In genomic region chr9:21001651-21002200, GRCm38 (mm10) we compare ENCODE assay signal across 11 mouse cellular contexts. TPM values are rescaled to one million over a fixed set of nuclear protein-coding genes. Genes with fewer than 3 reads are reported as not detected.
DNase-seq lines count a peak whose midpoint lies in the region; ATAC-seq and TF ChIP-seq lines count a peak whose summit lies in the region.
"Had no signal": no experiment of that assay in that cellular context is flagged by ENCODE, and none has a peak within 500 bp of the region (broad histone marks: within the 10 kb centered on the region; RNA-seq: fewer than 3 reads in every experiment).

No protein-coding gene starts in this region.

- no peak overlapping the region for H3K9ac ChIP-seq in embryonic facial prominence, embryonic 14.5 days (ENCODE audit: low read depth, low read length)
- H3K9ac ChIP-seq in forebrain, embryonic 15.5 days (replicated peaks) = no peak overlapping the region

- 58% methylated on average over 6 of the region's 6 CpGs for WGBS in embryonic facial prominence, embryonic 14.5 days
- 68% methylated on average over 6 of the region's 6 CpGs for WGBS in embryonic facial prominence, embryonic 10.5 days
- WGBS in forebrain, embryonic 15.5 days = 77% methylated on average over 6 of the region's 6 CpGs

- ATAC-seq in embryonic facial prominence, embryonic 14.5 days (ENCODE audit: low read depth) = no peak
- no peak for ATAC-seq in forebrain, embryonic 15.5 days (replicated peaks)

- DNase-seq in embryonic facial prominence, embryonic 14.5 days (ENCODE audit: low spot score) = no peak
- no peak for DNase-seq in embryonic facial prominence, embryonic 10.5 days (ENCODE audit: low spot score)
- DNase-seq in layer of hippocampus, adult 2 months (ENCODE audit: low spot score in 2 of 2) = no peak
- DNase-seq in layer of hippocampus, postnatal 10 days (ENCODE audit: low spot score in 2 of 2) = no peak
- no peak for DNase-seq in spleen, adult 18-20 months
- DNase-seq in adrenal gland, postnatal 25 days = no peak
- DNase-seq: retina, postnatal 1 day had no signal

- no peaks in the 10 kb centered on the region for H3K4me1 ChIP-seq in embryonic facial prominence, embryonic 14.5 days (ENCODE audit: control insufficient read depth, insufficient read depth, low read length)
- peaks cover 11% of the 10 kb centered on the region for H3K4me1 ChIP-seq in embryonic facial prominence, embryonic 10.5 days
- H3K4me1 ChIP-seq in forebrain, embryonic 15.5 days = peaks cover 12% of the 10 kb centered on the region

- no peak overlapping the region for H3ac ChIP-seq in myocyte (ENCODE audit: control insufficient read depth, insufficient read length)

- H3K4me2 ChIP-seq in embryonic facial prominence, embryonic 14.5 days (ENCODE audit: low read depth, low read length) = no peak overlapping the region; the same call in 1 of the 2 replicates
- H3K4me2 ChIP-seq in forebrain, embryonic 15.5 days (replicated peaks) = peak overlapping the region; percentile 81; the same call in 1 of the 2 replicates
- no peak overlapping the region for H3K4me2 ChIP-seq in myocyte (ENCODE audit: low read depth)

- peaks cover 20% of the 10 kb centered on the region for H3K36me3 ChIP-seq in embryonic facial prominence, embryonic 14.5 days (ENCODE audit: control insufficient read depth, insufficient read depth, low read length)
- peaks cover 24% of the 10 kb centered on the region for H3K36me3 ChIP-seq in embryonic facial prominence, embryonic 10.5 days (replicated peaks)
- H3K36me3 ChIP-seq in forebrain, embryonic 15.5 days = peaks cover 15% of the 10 kb centered on the region
- no peaks in the 10 kb centered on the region for H3K36me3 ChIP-seq in myocyte (ENCODE audit: control insufficient read depth, insufficient read depth)

- no peak overlapping the region for H3K27ac ChIP-seq in embryonic facial prominence, embryonic 14.5 days (replicated peaks; ENCODE audit: low read depth, low read length)
- H3K27ac ChIP-seq in embryonic facial prominence, embryonic 10.5 days (replicated peaks) = no peak overlapping the region
- H3K27ac ChIP-seq in layer of hippocampus, adult 2 months = no peak overlapping the region; the same call in 1 of the 2 replicates
- no peak overlapping the region for H3K27ac ChIP-seq in forebrain, embryonic 15.5 days (replicated peaks)

- no peaks in the 10 kb centered on the region for H3K9me3 ChIP-seq in embryonic facial prominence, embryonic 14.5 days (ENCODE audit: control insufficient read depth, low read length)
- H3K9me3 ChIP-seq in embryonic facial prominence, embryonic 10.5 days = no peaks in the 10 kb centered on the region
- no peaks in the 10 kb centered on the region for H3K9me3 ChIP-seq in forebrain, embryonic 15.5 days

- no peak for TF ChIP-seq CTCF in layer of hippocampus, adult 2 months (conservative IDR thresholded peaks at IDR 0.05)

- H3K4me3 ChIP-seq in embryonic facial prominence, embryonic 14.5 days (ENCODE audit: low read depth, low read length) = peak overlapping the region; percentile 87
- no peak overlapping the region for H3K4me3 ChIP-seq in embryonic facial prominence, embryonic 10.5 days
- peak overlapping the region; percentile 74; the same call in 1 of the 2 replicates for H3K4me3 ChIP-seq in layer of hippocampus, adult 2 months
- no peak overlapping the region for H3K4me3 ChIP-seq in forebrain, embryonic 15.5 days
- peak overlapping the region; percentile 93 for H3K4me3 ChIP-seq in myocyte

- TF ChIP-seq POLR2A in myocyte (IDR thresholded peaks at IDR 0.05; ENCODE audit: insufficient read length, low read depth) = no peak

- no peaks in the 10 kb centered on the region for H3K27me3 ChIP-seq in embryonic facial prominence, embryonic 14.5 days (replicated peaks; ENCODE audit: control insufficient read depth, insufficient read depth, low read length)
- H3K27me3 ChIP-seq in embryonic facial prominence, embryonic 10.5 days (replicated peaks; ENCODE audit: low read depth, poor library complexity, severe bottlenecking) = no peaks in the 10 kb centered on the region
- no peaks in the 10 kb centered on the region for H3K27me3 ChIP-seq in forebrain, embryonic 15.5 days
- no peaks in the 10 kb centered on the region for H3K27me3 ChIP-seq in myocyte (ENCODE audit: control insufficient read depth, insufficient read depth, insufficient read length)

- peaks cover 7% of the 10 kb centered on the region for H3K79me2 ChIP-seq in myocyte (ENCODE audit: control insufficient read depth, insufficient read depth)

TF ChIP-seq in myocyte, 11 proteins besides CTCF, POLR2A, EP300 and RAD21:
- TF ChIP-seq POLR2AphosphoS2 (IDR thresholded peaks at IDR 0.05; ENCODE audit: insufficient read length, low read depth) (no peak), TCF12 (IDR thresholded peaks at IDR 0.05; ENCODE audit: insufficient read depth, poor library complexity, severe bottlenecking) (no peak), MYOG (IDR thresholded peaks at IDR 0.05; ENCODE audit: control insufficient read depth in 1 of 3, insufficient read depth in 1 of 3, insufficient read length in 2 of 3, low read depth in 2 of 3) (no peak), SRF (IDR thresholded peaks at IDR 0.05; ENCODE audit: control insufficient read depth, insufficient read length, low read depth) (no peak), TCF3 (IDR thresholded peaks at IDR 0.05; ENCODE audit: insufficient read length, low read depth) (no peak), REST (IDR thresholded peaks at IDR 0.05; ENCODE audit: insufficient read depth, insufficient read length) (no peak)

RNA-seq across cellular contexts. Expression of gene Mrpl4, which starts 0.8 kb away (rescaled TPM):
- 110 and 119 TPM in 2 replicates for polyA plus RNA-seq in embryonic facial prominence, embryonic 14.5 days (2014; fragmentation: Nextera tagmentation; extraction: Ambion mirVana)
- 154 and 161 TPM in 2 replicates for polyA plus RNA-seq in embryonic facial prominence, embryonic 10.5 days (2016; fragmentation: Nextera tagmentation; extraction: Ambion mirVana)
- total RNA-seq in layer of hippocampus, adult 2 months (2021) = 10 to 100 TPM; 63.8 to 64.6 TPM
- 10 to 100 TPM; 47.2 to 54.4 TPM for total RNA-seq in layer of hippocampus, postnatal 10 days (2021)
- polyA plus RNA-seq in forebrain, embryonic 15.5 days (2015; fragmentation: Nextera tagmentation; extraction: Ambion mirVana) = 112 and 115 TPM in 2 replicates
- polyA plus RNA-seq in myocyte (2012; fragmentation: generic; extraction: Trizol) = 110 TPM
- total RNA-seq in adrenal gland, postnatal 25 days (2021) = 113 and 122 TPM in 2 replicates

RNA-seq across cellular contexts. Expression of gene Icam1, which starts 14.1 kb away (rescaled TPM):
- polyA plus RNA-seq in embryonic facial prominence, embryonic 14.5 days (2014; fragmentation: Nextera tagmentation; extraction: Ambion mirVana) = 18.6 and 20.0 TPM in 2 replicates
- polyA plus RNA-seq in embryonic facial prominence, embryonic 10.5 days (2016; fragmentation: Nextera tagmentation; extraction: Ambion mirVana) = 5.9 and 6.0 TPM in 2 replicates
- total RNA-seq in layer of hippocampus, adult 2 months (2021) = 1 to 10 TPM; 2.6 to 2.8 TPM
- 1 to 10 TPM; 3.0 to 3.9 TPM for total RNA-seq in layer of hippocampus, postnatal 10 days (2021)
- polyA plus RNA-seq in forebrain, embryonic 15.5 days (2015; fragmentation: Nextera tagmentation; extraction: Ambion mirVana) = 2.8 and 3.0 TPM in 2 replicates
- polyA plus RNA-seq in myocyte (2012; fragmentation: generic; extraction: Trizol) = 0.06 TPM
- total RNA-seq in adrenal gland, postnatal 25 days (2021) = 6.5 and 8.9 TPM in 2 replicates

RNA-seq across cellular contexts. Expression of gene S1pr2, which starts 25.1 kb away (rescaled TPM):
- polyA plus RNA-seq in embryonic facial prominence, embryonic 14.5 days (2014; fragmentation: Nextera tagmentation; extraction: Ambion mirVana) = 54.5 and 59.6 TPM in 2 replicates
- polyA plus RNA-seq in embryonic facial prominence, embryonic 10.5 days (2016; fragmentation: Nextera tagmentation; extraction: Ambion mirVana) = 38.2 and 42.8 TPM in 2 replicates
- 1 to 10 TPM; 1.1 to 1.6 TPM for total RNA-seq in layer of hippocampus, adult 2 months (2021)
- 1 to 10 TPM; 3.1 to 4.1 TPM for total RNA-seq in layer of hippocampus, postnatal 10 days (2021)
- 6.9 and 7.5 TPM in 2 replicates for polyA plus RNA-seq in forebrain, embryonic 15.5 days (2015; fragmentation: Nextera tagmentation; extraction: Ambion mirVana)
- 5.5 TPM for polyA plus RNA-seq in myocyte (2012; fragmentation: generic; extraction: Trizol)
- total RNA-seq in adrenal gland, postnatal 25 days (2021) = 16.2 and 16.9 TPM in 2 replicates

RNA-seq across cellular contexts. Expression of gene Icam4, which starts 27.4 kb away (rescaled TPM):
- polyA plus RNA-seq in embryonic facial prominence, embryonic 14.5 days (2014; fragmentation: Nextera tagmentation; extraction: Ambion mirVana) = 0.65 and 0.69 TPM in 2 replicates
- 3.8 and 5.1 TPM in 2 replicates for polyA plus RNA-seq in embryonic facial prominence, embryonic 10.5 days (2016; fragmentation: Nextera tagmentation; extraction: Ambion mirVana)
- total RNA-seq in layer of hippocampus, adult 2 months (2021) = under 1 TPM; 0.83 to 0.84 TPM
- total RNA-seq in layer of hippocampus, postnatal 10 days (2021) = under 1 TPM in 1 of 2 experiments, not detected in 1; 0.56 TPM
- polyA plus RNA-seq in forebrain, embryonic 15.5 days (2015; fragmentation: Nextera tagmentation; extraction: Ambion mirVana) = 0.25 TPM in 1 of 2 replicates, not detected in the other
- 0.73 TPM for polyA plus RNA-seq in myocyte (2012; fragmentation: generic; extraction: Trizol)
- 1.6 and 1.9 TPM in 2 replicates for total RNA-seq in adrenal gland, postnatal 25 days (2021)

RNA-seq across cellular contexts. Expression of gene Icam5, which starts 30.1 kb away (rescaled TPM):
- 0.19 TPM in 1 of 2 replicates, not detected in the other for polyA plus RNA-seq in embryonic facial prominence, embryonic 14.5 days (2014; fragmentation: Nextera tagmentation; extraction: Ambion mirVana)
- polyA plus RNA-seq in embryonic facial prominence, embryonic 10.5 days (2016; fragmentation: Nextera tagmentation; extraction: Ambion mirVana) = not detected in 2 replicates
- total RNA-seq in layer of hippocampus, adult 2 months (2021) = 100 to 1,000 TPM; 363 to 382 TPM
- total RNA-seq in layer of hippocampus, postnatal 10 days (2021) = 100 to 1,000 TPM; 256 to 261 TPM
- 1.5 and 2.2 TPM in 2 replicates for polyA plus RNA-seq in forebrain, embryonic 15.5 days (2015; fragmentation: Nextera tagmentation; extraction: Ambion mirVana)
- polyA plus RNA-seq in myocyte (2012; fragmentation: generic; extraction: Trizol) = 0.25 TPM
- total RNA-seq in adrenal gland, postnatal 25 days (2021) = 0.43 and 0.49 TPM in 2 replicates
- total RNA-seq: common myeloid progenitor, adult 5-6 weeks; monocyte, adult 5-6 weeks had no signal

Comparison
In these comparisons a context has a peak if more than half of its experiments do, and no peak if none do; other contexts are left out.
1. H3K4me3 ChIP-seq: peak in embryonic facial prominence, embryonic 14.5 days (single experiment), layer of hippocampus, adult 2 months (single experiment) and myocyte (single experiment); none in embryonic facial prominence, embryonic 10.5 days (single experiment) and forebrain, embryonic 15.5 days (single experiment).